In genomic region chr3:129375087-129375486, GRCm38 (mm10) we compare ENCODE assay signal across 26 mouse cellular contexts. TPM values are rescaled to one million over a fixed set of nuclear protein-coding genes. Genes with fewer than 3 reads are reported as not detected.
"Had no signal": no experiment of that assay in that cellular context is flagged by ENCODE, and none has a peak within 500 bp of the region (broad histone marks: within the 10 kb centered on the region; RNA-seq: fewer than 3 reads in every experiment).

No protein-coding gene starts in this region.

- H3K4me3 ChIP-seq: gastrocnemius, adult 2 months; heart, adult 2 months; heart, embryonic 12.5 days; hindbrain, embryonic 10.5 days; hindbrain, embryonic 12.5 days; kidney, embryonic 15.5 days; left cerebral cortex, adult 2 months; limb, embryonic 10.5 days; limb, embryonic 12.5 days; liver, embryonic 13.5 days; liver, embryonic 15.5 days had no signal

- H3K27ac ChIP-seq: gastrocnemius, adult 2 months; heart, adult 2 months; hindbrain, embryonic 10.5 days; hindbrain, embryonic 12.5 days; hindbrain, embryonic 14.5 days; kidney, embryonic 15.5 days; kidney, postnatal 0 days; left cerebral cortex, adult 2 months; limb, embryonic 10.5 days; limb, embryonic 12.5 days; liver, embryonic 13.5 days; liver, embryonic 15.5 days had no signal

- DNase-seq: gastrocnemius, adult 2 months; gastrocnemius, postnatal 10 days; gastrocnemius, postnatal 25 days; heart, adult 2 months; heart, postnatal 10 days; heart, postnatal 4 days; kidney, adult 11 months; kidney, adult 2 months; kidney, adult 9 months; kidney, postnatal 14 days; kidney, postnatal 36 days; layer of hippocampus, adult 9-11 months; liver; liver, embryonic 13.5 days; liver, postnatal 0 days had no signal

- H3K4me1 ChIP-seq: hindbrain, embryonic 10.5 days; hindbrain, embryonic 12.5 days; kidney, embryonic 15.5 days; liver, embryonic 13.5 days; liver, embryonic 15.5 days had no signal

- H3K36me3 ChIP-seq: heart, embryonic 12.5 days; hindbrain, embryonic 10.5 days; hindbrain, embryonic 12.5 days; kidney, embryonic 15.5 days; limb, embryonic 10.5 days; limb, embryonic 12.5 days; liver, embryonic 13.5 days; liver, embryonic 15.5 days had no signal

- H3K27me3 ChIP-seq: heart, embryonic 12.5 days; hindbrain, embryonic 12.5 days; kidney, embryonic 15.5 days; limb, embryonic 12.5 days; liver, embryonic 13.5 days; liver, embryonic 15.5 days had no signal

- H3K9me3 ChIP-seq: hindbrain, embryonic 10.5 days; hindbrain, embryonic 12.5 days; kidney, embryonic 15.5 days; limb, embryonic 10.5 days; limb, embryonic 12.5 days; liver, embryonic 13.5 days; liver, embryonic 15.5 days had no signal

- H3K9ac ChIP-seq: heart, embryonic 12.5 days; hindbrain, embryonic 12.5 days; hindbrain, embryonic 14.5 days; kidney, embryonic 15.5 days; limb, embryonic 12.5 days; liver, embryonic 13.5 days; liver, embryonic 15.5 days; liver, postnatal 0 days had no signal

RNA-seq across cellular contexts. Expression of gene Enpep, which starts 42.6 kb away (rescaled TPM):
- total RNA-seq: granulocyte monocyte progenitor cell, adult 5-6 weeks had no signal
